Mouse (Mus musculus): ENCODE results near the gene Tec. TPM values are rescaled to one million over a fixed set of nuclear protein-coding genes. Genes with fewer than 3 reads are reported as not detected.

Gene Tec
- total and polyA plus RNA-seq, 2 experiments from 2014 or later: 2.3 to 3.9 TPM

GRCm38 (mm10) chr5:72747384-72747783, 120.9 kb downstream of the Tec start:
- ATAC-seq (ENCODE audit: low FRiP score): no peak
- Histone ChIP-seq H3K4me1 (ENCODE audit: insufficient read depth, low read length) (no peaks in the 10 kb centered on the region), H3K4me2 (ENCODE audit: low read depth, low read length, poor library complexity, severe bottlenecking) (no peak overlapping the region), H3K36me3 (ENCODE audit: insufficient read depth, low read length) (no peaks in the 10 kb centered on the region), H3K9me3 (ENCODE audit: low read length) (no peaks in the 10 kb centered on the region), H3K27me3 (ENCODE audit: insufficient read depth, low read length) (no peaks in the 10 kb centered on the region), H3K9ac (replicated peaks; ENCODE audit: low read length, poor library complexity, severe bottlenecking) (no peak overlapping the region), H3K4me3 (ENCODE audit: low read depth, low read length) (no peak overlapping the region), H3K27ac (ENCODE audit: low read depth, low read length) (no peak overlapping the region)
- WGBS: 49% methylated on average over 4 of the region's 4 CpGs
- TF ChIP-seq CTCF (IDR thresholded peaks at IDR 0.05): no peak
- DNase-seq (ENCODE audit: low spot score): no peak

- DNase-seq (ENCODE audit: low spot score): no peak
- no peak overlapping the region for H3K9ac ChIP-seq (replicated peaks; ENCODE audit: low read length, poor library complexity, severe bottlenecking)
- no peaks in the 10 kb centered on the region for H3K36me3 ChIP-seq (ENCODE audit: insufficient read depth, low read length)
- WGBS: 72% methylated on average over 4 of the region's 4 CpGs
- no peak overlapping the region for H3K27ac ChIP-seq (ENCODE audit: low read depth, low read length)
- H3K4me3 ChIP-seq (ENCODE audit: low read depth, low read length): no peak overlapping the region
- no peak for ATAC-seq (ENCODE audit: low FRiP score)
- no peaks in the 10 kb centered on the region for H3K9me3 ChIP-seq (ENCODE audit: low read length)
- no peak for TF ChIP-seq CTCF (IDR thresholded peaks at IDR 0.05)
- H3K4me2 ChIP-seq (ENCODE audit: low read depth, low read length, poor library complexity, severe bottlenecking): no peak overlapping the region
- H3K4me1 ChIP-seq (ENCODE audit: insufficient read depth, low read length): no peaks in the 10 kb centered on the region
- no peaks in the 10 kb centered on the region for H3K27me3 ChIP-seq (ENCODE audit: insufficient read depth, low read length)
Observed at GRCm38 (mm10) chr5:72746461-72746860, 121.8 kb downstream of the Tec start.

- no peaks in the 10 kb centered on the region for H3K9me3 ChIP-seq (ENCODE audit: low read length)
- ATAC-seq (ENCODE audit: low FRiP score) (no peak), DNase-seq (ENCODE audit: low spot score) (no peak)
- H3K4me1 ChIP-seq (ENCODE audit: insufficient read depth, low read length): no peaks in the 10 kb centered on the region
- H3K36me3 ChIP-seq (ENCODE audit: insufficient read depth, low read length): no peaks in the 10 kb centered on the region
- no peak overlapping the region for H3K4me3 ChIP-seq (ENCODE audit: low read depth, low read length)
- no peak for TF ChIP-seq CTCF (IDR thresholded peaks at IDR 0.05)
- no peaks in the 10 kb centered on the region for H3K27me3 ChIP-seq (ENCODE audit: insufficient read depth, low read length)
- no peak overlapping the region for H3K4me2 ChIP-seq (ENCODE audit: low read depth, low read length, poor library complexity, severe bottlenecking)
- no peak overlapping the region for H3K9ac ChIP-seq (replicated peaks; ENCODE audit: low read length, poor library complexity, severe bottlenecking)
- WGBS: 97% methylated on average over 6 of the region's 6 CpGs
- no peak overlapping the region for H3K27ac ChIP-seq (ENCODE audit: low read depth, low read length)
Observed at GRCm38 (mm10) chr5:72743103-72743502, 125.2 kb downstream of the Tec start.

GRCm38 (mm10) chr5:72736868-72737267, 131.4 kb downstream of the Tec start:
- Histone ChIP-seq H3K9me3 (ENCODE audit: low read length) (no peaks in the 10 kb centered on the region), H3K27me3 (ENCODE audit: insufficient read depth, low read length) (no peaks in the 10 kb centered on the region), H3K27ac (ENCODE audit: low read depth, low read length) (no peak overlapping the region), H3K4me2 (ENCODE audit: low read depth, low read length, poor library complexity, severe bottlenecking) (no peak overlapping the region), H3K4me1 (ENCODE audit: insufficient read depth, low read length) (no peaks in the 10 kb centered on the region), H3K4me3 (ENCODE audit: low read depth, low read length) (no peak overlapping the region), H3K36me3 (ENCODE audit: insufficient read depth, low read length) (no peaks in the 10 kb centered on the region), H3K9ac (replicated peaks; ENCODE audit: low read length, poor library complexity, severe bottlenecking) (no peak overlapping the region)
- no peak for TF ChIP-seq CTCF (IDR thresholded peaks at IDR 0.05)
- DNase-seq (ENCODE audit: low spot score) (no peak), ATAC-seq (ENCODE audit: low FRiP score) (no peak)
- WGBS: 78% methylated on average over 7 of the region's 7 CpGs

GRCm38 (mm10) chr5:72736437-72736836, 131.8 kb downstream of the Tec start:
- ATAC-seq (ENCODE audit: low FRiP score): no peak
- Histone ChIP-seq H3K9me3 (ENCODE audit: low read length) (no peaks in the 10 kb centered on the region), H3K4me3 (ENCODE audit: low read depth, low read length) (no peak overlapping the region), H3K9ac (replicated peaks; ENCODE audit: low read length, poor library complexity, severe bottlenecking) (no peak overlapping the region), H3K36me3 (ENCODE audit: insufficient read depth, low read length) (no peaks in the 10 kb centered on the region), H3K4me2 (ENCODE audit: low read depth, low read length, poor library complexity, severe bottlenecking) (no peak overlapping the region), H3K27me3 (ENCODE audit: insufficient read depth, low read length) (no peaks in the 10 kb centered on the region), H3K4me1 (ENCODE audit: insufficient read depth, low read length) (no peaks in the 10 kb centered on the region), H3K27ac (ENCODE audit: low read depth, low read length) (no peak overlapping the region)
- no peak for TF ChIP-seq CTCF (IDR thresholded peaks at IDR 0.05)
- no peak for DNase-seq (ENCODE audit: low spot score)
- WGBS: 77% methylated on average over 8 of the region's 8 CpGs

- no peak for ATAC-seq (ENCODE audit: low FRiP score)
- no peak overlapping the region for H3K4me2 ChIP-seq (ENCODE audit: low read depth, low read length, poor library complexity, severe bottlenecking)
- H3K4me1 ChIP-seq (ENCODE audit: insufficient read depth, low read length): no peaks in the 10 kb centered on the region
- H3K9ac ChIP-seq (replicated peaks; ENCODE audit: low read length, poor library complexity, severe bottlenecking): no peak overlapping the region
- H3K27me3 ChIP-seq (ENCODE audit: insufficient read depth, low read length): no peaks in the 10 kb centered on the region
- no peak for DNase-seq (ENCODE audit: low spot score)
- no peaks in the 10 kb centered on the region for H3K36me3 ChIP-seq (ENCODE audit: insufficient read depth, low read length)
- no peak overlapping the region for H3K27ac ChIP-seq (ENCODE audit: low read depth, low read length)
- H3K9me3 ChIP-seq (ENCODE audit: low read length): no peaks in the 10 kb centered on the region
- TF ChIP-seq CTCF (IDR thresholded peaks at IDR 0.05): no peak
- 47% methylated on average over 7 of the region's 7 CpGs for WGBS
- no peak overlapping the region for H3K4me3 ChIP-seq (ENCODE audit: low read depth, low read length)
Observed at GRCm38 (mm10) chr5:72735763-72736162, 132.5 kb downstream of the Tec start.

Measured in midbrain, postnatal 0 days (tissue).